Mouse (Mus musculus) stomach, postnatal 0 days (tissue): ENCODE results near the gene Gpc3. TPM values are rescaled to one million over a fixed set of nuclear protein-coding genes. Genes with fewer than 3 reads are reported as not detected.
"Not testable (repeated sequence)": the region's sequence is repeated elsewhere in the genome, so short reads cannot be mapped to it uniquely, and the experiment has no call there.

Experiments
- ATAC-seq: fragments of 200-750 bp; cut with Nextera tagmentation; 2 replicates; pipeline ENCODE4 v1.8.0; 2017; ENCODE audit not compliant: low FRiP score, low TSS enrichment
- DNase-seq: peaks from one replicate; pipeline ENCODE4 v3.0.0-alpha.2; 2016; ENCODE audit warnings: low spot score
- H3K27ac ChIP-seq: fragments of 300-500 bp; sonication (generic); replicated peaks from 2 replicates; pipeline ENCODE4 v1.5.1; 2014; ENCODE audit warnings: mild to moderate bottlenecking, control low read depth
- H3K27me3 ChIP-seq: fragments of 300-500 bp; sonication (generic); 2 replicates; pipeline ENCODE4 v1.6.1; 2014; ENCODE audit warnings: low read length; ENCODE audit not compliant: control insufficient read depth, insufficient read depth
- H3K36me3 ChIP-seq: fragments of 300-500 bp; sonication (generic); 2 replicates; pipeline ENCODE4 v1.6.1; 2014; ENCODE audit warnings: low read length, mixed read lengths; ENCODE audit not compliant: control insufficient read depth, insufficient read depth
- H3K4me1 ChIP-seq: fragments of 300-500 bp; sonication (generic); replicated peaks from 2 replicates; pipeline ENCODE4 v1.6.1; 2014; ENCODE audit warnings: antibody characterized with exemption; ENCODE audit not compliant: control insufficient read depth, insufficient read depth
- H3K4me2 ChIP-seq: fragments of 300-500 bp; sonication (generic); replicated peaks from 2 replicates; pipeline ENCODE4 v1.6.1; 2014; ENCODE audit warnings: low read depth, mild to moderate bottlenecking, control low read depth, moderate library complexity
- H3K4me3 ChIP-seq: fragments of 300-500 bp; sonication (generic); 2 replicates; pipeline ENCODE4 v1.5.1; 2014; ENCODE audit warnings: low read depth, low read length, control low read depth
- H3K9ac ChIP-seq: fragments of 300-500 bp; sonication (generic); 2 replicates; pipeline ENCODE4 v1.6.1; 2014; ENCODE audit warnings: mild to moderate bottlenecking, low read length, control low read depth, mixed read lengths
- H3K9me3 ChIP-seq: fragments of 300-500 bp; sonication (generic); 2 replicates; pipeline ENCODE4 v1.6.1; 2016; ENCODE audit warnings: low read length; ENCODE audit not compliant: control insufficient read depth
- CTCF ChIP-seq: IDR thresholded peaks from 2 replicates; pipeline ENCODE4 v1.5.1; 2016; ENCODE audit warnings: antibody characterized with exemption, low read depth, mild to moderate bottlenecking, moderate library complexity
- EP300 ChIP-seq: optimal IDR thresholded peaks from 2 replicates; pipeline ENCODE3; 2016; ENCODE audit warnings: antibody characterized with exemption
- WGBS: fragments of 180-500 bp; shearing (Covaris S2); extraction: QIAGEN DNeasy Blood & Tissue Kit; methylation state at CpG from one replicate; pipeline ENCODE4 v1.1.7; 2014; 5-methylcytosine and 5-hydroxymethylcytosine counted together
- polyA plus RNA-seq: library from polyadenylated mRNA; unstranded; fragments of >200 nt; fragmentation: Nextera tagmentation; extraction: Ambion mirVana; gene quantifications from 2 replicates; pipeline ENCODE4 v1.2.1, GENCODE M21; 2015

Gene Gpc3
- polyA plus RNA-seq, 1 experiment from 2014 or later, result 238 TPM

GRCm38 (mm10) chrX:52261991-52262390 lies 351.8 kb downstream of the Gpc3 start:
- Histone ChIP-seq H3K9ac (no peak overlapping the region), H3K27me3 (no peaks in the 10 kb centered on the region), H3K36me3 (no peaks in the 10 kb centered on the region), H3K4me3 (no peak overlapping the region), H3K4me1 (no peaks in the 10 kb centered on the region), H3K4me2 (no peak overlapping the region), H3K27ac (no peak overlapping the region), H3K9me3 (no peaks in the 10 kb centered on the region)
- ATAC-seq (no peak), DNase-seq (no peak)
- 53% methylated on average over 11 of the region's 11 CpGs for WGBS
- no peak for TF ChIP-seq CTCF
- no peak for TF ChIP-seq EP300

- WGBS, result 43% methylated on average over 7 of the region's 7 CpGs
- peak; percentile 26; the same call in 1 of the 2 replicates for ATAC-seq
- no peak overlapping the region for H3K9ac ChIP-seq
- no peak for DNase-seq
- H3K27me3 ChIP-seq, result no peaks in the 10 kb centered on the region
- no peak overlapping the region for H3K27ac ChIP-seq
- H3K4me2 ChIP-seq, result no peak overlapping the region
- no peak overlapping the region for H3K4me3 ChIP-seq
- H3K9me3 ChIP-seq, result no peaks in the 10 kb centered on the region
- no peak for TF ChIP-seq EP300
- TF ChIP-seq CTCF, result no peak
- no peaks in the 10 kb centered on the region for H3K4me1 ChIP-seq
- no peaks in the 10 kb centered on the region for H3K36me3 ChIP-seq
These were observed 352.2 kb downstream of the Gpc3 start for GRCm38 (mm10) chrX:52261546-52261945.

GRCm38 (mm10) chrX:52259771-52260170 lies 354.0 kb downstream of the Gpc3 start:
- H3K36me3 ChIP-seq, H3K27me3 ChIP-seq, H3K9me3 ChIP-seq, H3K4me3 ChIP-seq, ATAC-seq, H3K4me2 ChIP-seq, H3K9ac ChIP-seq, H3K4me1 ChIP-seq, DNase-seq, H3K27ac ChIP-seq: not testable (repeated sequence)
- WGBS, result 29% methylated on average over 1 of the region's 1 CpGs

GRCm38 (mm10) chrX:52254526-52254925 lies 359.2 kb downstream of the Gpc3 start:
- ATAC-seq, result no peak
- TF ChIP-seq EP300 (no peak), CTCF (no peak)
- Histone ChIP-seq H3K9ac (no peak overlapping the region), H3K27me3 (no peaks in the 10 kb centered on the region), H3K36me3 (no peaks in the 10 kb centered on the region), H3K4me1 (no peaks in the 10 kb centered on the region), H3K4me3 (no peak overlapping the region), H3K9me3 (no peaks in the 10 kb centered on the region), H3K4me2 (no peak overlapping the region), H3K27ac (no peak overlapping the region)
- WGBS, result 78% methylated on average over 1 of the region's 1 CpGs
- DNase-seq, result no peak

- no peaks in the 10 kb centered on the region for H3K9me3 ChIP-seq
- no peak overlapping the region for H3K4me3 ChIP-seq
- no peak for TF ChIP-seq CTCF
- no peak for TF ChIP-seq EP300
- H3K27me3 ChIP-seq, result no peaks in the 10 kb centered on the region
- DNase-seq (no peak), ATAC-seq (no peak)
- no peaks in the 10 kb centered on the region for H3K36me3 ChIP-seq
- H3K4me2 ChIP-seq, result no peak overlapping the region
- WGBS, result 42% methylated on average over 4 of the region's 4 CpGs
- H3K27ac ChIP-seq, result no peak overlapping the region
- H3K9ac ChIP-seq, result no peak overlapping the region
- no peaks in the 10 kb centered on the region for H3K4me1 ChIP-seq
These were observed 368.0 kb downstream of the Gpc3 start for GRCm38 (mm10) chrX:52245694-52246297.

- Histone ChIP-seq H3K4me3 (no peak overlapping the region), H3K4me2 (no peak overlapping the region), H3K36me3 (no peaks in the 10 kb centered on the region), H3K27ac (no peak overlapping the region), H3K9ac (no peak overlapping the region), H3K27me3 (no peaks in the 10 kb centered on the region), H3K4me1 (no peaks in the 10 kb centered on the region), H3K9me3 (no peaks in the 10 kb centered on the region)
- TF ChIP-seq EP300 (no peak), CTCF (no peak)
- WGBS, result 87% methylated on average over 4 of the region's 4 CpGs
- DNase-seq, result no peak
- peak; percentile 73 for ATAC-seq
These were observed 376.3 kb downstream of the Gpc3 start for GRCm38 (mm10) chrX:52237470-52237869.
